Mouse (Mus musculus) left cerebral cortex, postnatal 14 days (tissue): ENCODE results near the gene Tfpi. TPM values are rescaled to one million over a fixed set of nuclear protein-coding genes. Genes with fewer than 3 reads are reported as not detected.

Experiments used
- DNase-seq, 2 experiments: peaks; one replicate each; pipeline ENCODE4 v3.0.0; 2021 to 2022; ENCODE audit warnings: low spot score in 2 of 2, mixed read lengths in 1 of 2
- intact Hi-C: fragments of 180-260 bp; cut with DNase I; formaldehyde crosslinking; loops from one replicate; pipeline ENCODE4 v1.15.1; 2025
- total RNA-seq, 2 experiments: library from RNA; stranded (reverse); gene quantifications; 2 replicates each; pipeline ENCODE4 v1.2.3; 2021

Gene Tfpi
- total RNA-seq, 2 experiments from 2014 or later: 6.5 to 7.2 TPM

DNA sequence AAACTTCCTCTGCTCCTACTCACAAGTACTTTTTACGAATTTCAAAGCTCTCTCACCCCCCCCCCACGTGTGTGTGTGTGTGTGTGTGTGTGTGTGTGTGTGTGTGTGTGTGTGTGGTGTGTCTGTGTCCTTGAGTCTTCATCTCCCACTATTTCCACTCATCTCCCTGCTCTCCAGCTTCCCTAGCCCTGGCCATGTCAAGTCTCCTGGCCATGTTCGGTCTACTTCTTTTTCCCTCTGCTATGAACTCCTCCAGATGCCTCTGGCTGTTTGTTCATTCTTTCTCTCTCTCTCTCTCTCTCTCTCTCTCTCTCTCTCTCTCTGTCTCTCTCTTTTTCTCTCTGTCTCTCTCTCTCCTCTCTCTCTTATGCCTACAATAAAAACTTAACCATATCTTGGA, 444 bp downstream of the Tfpi start:
- DNase-seq: no peak
- intact Hi-C loops: no loop called here

DNA sequence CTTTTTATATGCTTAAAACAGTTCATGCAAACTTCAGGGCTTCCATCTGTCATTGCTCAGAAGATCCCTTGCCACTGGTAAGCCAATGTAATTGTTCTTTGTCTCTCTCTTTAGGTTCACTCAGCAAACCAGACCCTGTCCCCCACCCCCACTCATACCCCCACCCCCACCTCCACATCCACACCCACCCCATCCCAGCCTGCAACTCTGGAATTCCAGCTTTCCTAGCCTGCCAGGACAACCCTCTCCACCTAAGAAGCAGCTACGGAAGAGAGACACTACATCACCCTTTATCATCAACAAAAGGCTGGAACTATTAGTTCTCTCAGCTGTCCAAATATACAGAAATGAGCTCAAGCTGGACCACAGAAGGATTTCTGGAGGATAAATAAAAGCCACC, 974 bp downstream of the Tfpi start:
- intact Hi-C loops: no loop called here
- DNase-seq: no peak

DNA sequence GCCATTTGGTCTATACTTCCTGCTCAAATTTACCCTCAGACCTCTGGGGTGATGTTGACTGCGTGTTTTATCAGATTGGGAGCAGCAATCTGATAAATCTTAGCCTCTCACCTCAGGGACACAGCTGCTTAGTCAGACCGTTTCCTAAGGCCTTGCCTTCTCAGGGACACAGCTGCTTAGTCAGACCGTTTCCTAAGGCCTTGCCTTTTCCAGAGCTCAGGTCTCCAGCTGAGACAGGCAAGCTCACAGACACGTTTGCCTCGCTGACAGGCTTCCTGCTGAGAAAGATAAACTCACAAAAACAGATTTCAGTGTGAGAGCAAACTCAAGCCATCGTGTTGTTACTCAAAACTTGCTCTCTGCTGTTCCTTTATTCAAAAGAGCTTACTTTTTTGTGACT, 1.9 kb downstream of the Tfpi start:
- intact Hi-C loops: no loop called here

DNA sequence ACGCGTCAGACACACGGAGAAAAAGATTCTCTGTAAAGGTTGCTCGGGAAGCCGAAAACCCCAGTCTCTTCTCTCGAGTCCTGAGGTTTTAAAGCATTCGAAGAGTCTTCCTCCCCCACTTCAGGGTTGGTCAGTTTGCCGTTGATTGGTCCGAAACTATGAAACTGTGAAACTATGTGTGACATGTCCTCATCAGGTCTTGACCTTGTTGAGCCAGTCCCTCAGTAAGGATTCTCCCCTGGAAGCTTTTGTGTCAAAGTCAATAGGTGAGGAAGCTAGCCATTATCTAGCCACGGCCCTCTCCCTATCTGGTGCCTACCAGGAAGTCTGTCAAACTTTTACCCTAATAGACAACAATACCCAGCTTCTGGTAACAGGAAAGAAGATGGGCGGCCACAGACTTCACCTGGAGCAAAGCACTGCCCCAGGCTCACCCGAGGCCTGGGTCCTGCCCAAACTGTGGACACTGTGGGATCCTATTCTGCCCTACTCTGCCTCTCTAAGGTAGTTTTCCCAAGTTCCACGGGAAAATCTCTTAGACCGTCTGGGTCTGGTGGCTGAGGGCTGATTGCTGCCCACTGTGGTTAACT, 2.5 kb downstream of the Tfpi start:
- DNase-seq: no peak
- intact Hi-C loops: no loop called here

More for the DNA sequence above, 1.9 kb downstream of the Tfpi start:
- DNase-seq: no peak

DNA sequence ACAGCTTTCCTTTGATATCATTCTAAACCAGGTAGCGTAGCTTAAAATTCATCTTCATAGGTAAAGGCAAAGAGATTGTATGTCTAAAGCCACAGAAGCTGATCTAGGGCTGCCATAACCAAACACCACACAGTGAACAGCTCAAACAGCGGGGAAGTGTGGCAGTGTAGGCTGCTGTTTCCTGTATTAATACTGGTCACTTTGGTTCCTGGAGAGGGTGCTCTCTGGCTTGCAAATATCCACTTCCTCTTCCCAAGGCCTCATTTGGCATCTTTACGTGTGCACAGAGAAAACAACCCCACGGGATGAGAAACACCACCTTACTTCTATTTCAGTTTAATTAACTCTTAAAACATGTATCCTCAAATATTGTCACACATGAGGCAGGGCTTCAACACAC, 9.2 kb downstream of the Tfpi start:
- DNase-seq: no peak
- intact Hi-C loops: no loop called here

DNA sequence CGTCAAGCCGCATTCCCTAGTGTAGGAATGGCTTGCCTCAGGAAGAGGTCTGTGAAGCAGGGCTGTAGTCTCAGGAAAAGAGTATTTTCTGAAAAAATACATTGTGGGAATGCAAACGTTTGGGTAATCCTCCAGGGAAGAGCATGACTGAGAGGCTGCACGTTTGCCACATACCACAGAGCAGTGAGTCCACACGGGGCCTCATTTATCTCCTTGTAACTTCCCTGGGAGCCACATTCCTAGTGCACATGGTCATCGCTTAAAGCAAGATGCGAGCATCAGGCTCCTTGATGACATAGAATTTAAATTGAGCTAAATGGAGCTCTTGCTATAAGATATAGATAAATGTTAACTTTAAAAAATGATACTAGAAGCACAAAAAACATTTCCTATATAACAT, 11.6 kb downstream of the Tfpi start:
- intact Hi-C loops: no loop called here
- no peak for DNase-seq

DNA sequence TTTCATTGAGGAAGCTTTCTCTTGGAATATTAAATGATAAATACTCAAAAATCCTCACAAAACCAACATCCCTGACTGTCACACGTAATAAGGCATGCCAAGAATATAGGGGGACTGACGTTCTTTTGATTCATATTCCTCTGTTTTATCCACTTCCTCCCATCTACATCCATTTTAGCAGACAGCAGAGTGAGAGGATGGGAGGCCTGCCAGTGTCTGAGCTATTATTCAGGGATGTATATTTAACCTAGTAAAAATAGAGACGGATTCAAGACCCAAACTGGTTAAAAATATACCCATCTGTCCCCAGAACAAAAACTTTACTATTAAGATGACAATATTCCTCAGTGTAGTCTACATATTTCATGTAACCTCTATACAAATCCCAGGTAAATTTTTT, 14.2 kb downstream of the Tfpi start:
- intact Hi-C loops: no loop called here
- peak; percentile 28 to 44 for DNase-seq

DNA sequence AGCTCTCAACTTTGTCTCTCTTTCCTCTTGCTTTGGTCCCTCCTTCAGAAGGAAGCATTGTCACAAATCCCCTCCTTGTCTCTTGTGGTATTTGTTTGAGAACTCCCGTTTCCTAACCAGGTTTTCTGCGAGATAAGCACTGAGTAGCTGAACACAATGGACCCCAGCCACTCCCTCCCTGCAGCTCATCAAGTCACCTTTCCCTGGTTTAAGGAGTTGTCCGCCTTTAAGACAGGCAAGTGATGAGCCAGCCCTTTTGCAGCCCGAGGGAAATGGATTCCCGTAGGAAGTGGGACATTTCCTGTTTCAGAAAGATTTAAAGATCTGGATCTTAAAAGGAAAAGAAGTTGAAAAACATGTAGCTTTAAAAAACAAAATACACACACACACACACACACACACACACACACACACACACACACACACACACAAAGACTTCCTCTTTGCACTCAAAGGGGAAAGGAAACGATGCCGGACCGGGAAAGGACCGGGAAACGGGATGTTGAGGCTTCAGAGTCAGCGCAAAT, 16.9 kb downstream of the Tfpi start:
- DNase-seq: no peak
- intact Hi-C loops: loop anchor here (5.0 to 10.0 kb wide), 2 partner anchors 203 to 355 kb away; no protein-coding TSS in a partner anchor

DNA sequence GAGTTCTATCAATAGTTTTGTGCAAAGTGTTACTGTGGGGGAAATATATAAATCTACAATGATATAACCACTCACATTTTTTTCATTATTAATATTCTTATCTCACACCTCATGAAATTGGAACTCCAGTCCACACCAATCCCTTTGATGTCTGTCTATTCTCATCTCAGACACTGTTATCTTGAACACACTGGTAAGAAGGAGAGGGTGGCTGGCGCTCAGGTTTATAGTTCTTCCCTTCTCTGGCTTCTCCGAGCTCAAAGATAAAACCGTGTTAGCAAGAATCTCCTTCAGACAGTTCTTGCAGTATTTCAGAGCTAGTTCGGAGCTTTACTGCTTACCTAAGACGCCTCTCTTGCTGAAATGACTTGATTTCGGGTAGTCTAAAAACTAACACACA, 19.4 kb downstream of the Tfpi start:
- DNase-seq: no peak
- intact Hi-C loops: loop anchor here (5.0 to 10.0 kb wide), 2 partner anchors 205 to 358 kb away; no protein-coding TSS in a partner anchor

DNA sequence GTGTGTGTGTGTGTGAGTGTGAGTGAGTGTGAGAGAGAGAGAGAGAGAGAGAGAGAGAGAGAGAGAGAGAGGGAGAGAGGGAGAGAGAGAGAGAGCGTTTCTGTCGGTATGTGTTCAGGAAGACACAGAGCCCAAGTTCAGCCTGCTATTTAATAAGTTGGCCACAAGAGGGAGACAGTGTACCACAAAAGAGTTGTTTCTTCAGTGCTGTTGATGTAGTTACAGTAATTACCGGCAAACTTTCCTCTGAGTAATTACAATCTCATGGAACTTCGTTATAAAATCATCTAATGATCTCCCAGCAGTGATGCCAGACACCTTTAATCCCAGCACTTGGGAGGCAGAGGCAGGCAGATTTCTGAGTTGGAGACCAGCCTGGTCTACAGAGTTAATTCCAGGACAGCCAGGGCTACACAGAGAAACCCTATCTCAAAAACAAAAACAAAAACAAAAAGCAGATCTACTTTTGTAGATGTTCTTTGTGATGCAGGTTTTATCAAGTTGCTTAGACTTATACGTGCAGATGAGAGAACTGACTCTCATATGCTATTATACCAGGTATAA, 21.3 kb downstream of the Tfpi start:
- intact Hi-C loops: loop anchor here (5.0 to 10.0 kb wide), 2 partner anchors 207 to 359 kb away; no protein-coding TSS in a partner anchor
- peak; percentile 77 to 89 for DNase-seq

DNA sequence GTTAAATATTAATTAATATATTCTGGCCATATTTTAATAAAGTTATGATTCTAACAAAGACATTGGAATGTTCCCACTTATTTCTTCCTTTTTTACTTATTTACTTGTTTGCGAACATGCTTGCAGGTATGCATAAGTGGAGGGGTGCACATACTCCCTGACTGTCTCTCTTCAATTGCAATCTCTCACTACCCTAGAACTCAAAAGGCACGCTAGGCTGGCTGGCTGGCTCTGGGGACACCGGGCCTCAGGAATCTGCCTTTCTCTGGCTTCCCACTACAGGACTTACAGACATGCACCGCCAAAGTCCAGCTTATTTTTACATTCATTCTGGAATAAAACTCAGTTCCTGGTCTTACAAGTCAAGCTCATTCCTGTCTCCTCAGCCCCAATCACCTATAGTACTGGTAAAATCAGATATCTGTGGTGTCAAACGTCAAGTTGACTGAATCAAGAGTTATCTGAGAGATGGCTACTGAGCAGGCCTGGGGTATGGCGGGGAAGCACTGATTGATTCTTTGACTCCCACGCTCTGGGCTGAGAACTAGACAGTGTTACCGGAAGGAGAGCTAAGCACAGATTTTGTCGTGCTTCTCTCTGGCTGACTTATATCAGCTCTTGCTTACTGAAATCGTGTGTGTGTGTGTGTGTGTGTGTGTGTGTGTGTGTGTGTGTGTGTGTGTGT, 21.9 kb downstream of the Tfpi start:
- no peak for DNase-seq
- intact Hi-C loops: loop anchor here (5.0 to 10.0 kb wide), 2 partner anchors 208 to 360 kb away; no protein-coding TSS in a partner anchor

DNA sequence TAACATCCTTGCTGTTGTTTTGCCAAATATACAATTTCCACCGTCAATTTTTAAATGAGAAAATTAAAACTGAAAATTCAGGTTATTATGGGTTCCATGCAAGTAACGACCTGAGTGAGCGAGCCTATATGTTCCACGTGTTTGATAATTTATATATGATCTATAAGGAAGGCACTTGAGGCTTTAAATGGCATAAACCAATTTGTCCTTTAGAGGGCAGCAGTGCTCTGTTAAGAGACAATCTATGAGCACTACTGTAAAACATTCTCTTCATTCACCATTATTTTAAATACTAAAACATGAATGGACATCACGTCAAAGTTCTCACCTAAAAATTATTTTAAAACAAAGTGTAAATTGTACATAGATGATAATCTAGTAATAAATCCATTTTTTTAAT, 22.5 kb downstream of the Tfpi start:
- DNase-seq: peak; percentile 72 to 78
- intact Hi-C loops: loop anchor here (10.0 kb wide), 1 partner anchor 361 kb away; no protein-coding TSS in a partner anchor

DNA sequence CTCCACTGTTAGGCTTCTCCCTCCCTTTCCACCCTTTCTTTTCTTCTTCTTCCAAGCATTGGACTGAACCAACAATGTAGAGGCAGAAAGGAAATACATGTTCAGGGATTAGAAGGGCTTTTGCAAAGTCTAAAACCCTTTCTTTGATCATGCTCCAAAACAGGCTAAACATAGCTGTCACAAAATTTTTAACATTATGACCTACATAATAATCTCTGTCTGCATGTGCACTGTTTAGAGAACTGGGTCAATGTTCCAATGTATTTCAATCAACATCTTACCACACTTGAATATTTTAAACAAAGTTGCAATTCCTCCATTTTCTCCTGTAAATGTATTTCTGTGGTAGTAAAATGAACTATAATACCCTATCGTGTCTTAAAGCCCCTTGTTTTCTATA, 31.1 kb downstream of the Tfpi start:
- no peak for DNase-seq

DNA sequence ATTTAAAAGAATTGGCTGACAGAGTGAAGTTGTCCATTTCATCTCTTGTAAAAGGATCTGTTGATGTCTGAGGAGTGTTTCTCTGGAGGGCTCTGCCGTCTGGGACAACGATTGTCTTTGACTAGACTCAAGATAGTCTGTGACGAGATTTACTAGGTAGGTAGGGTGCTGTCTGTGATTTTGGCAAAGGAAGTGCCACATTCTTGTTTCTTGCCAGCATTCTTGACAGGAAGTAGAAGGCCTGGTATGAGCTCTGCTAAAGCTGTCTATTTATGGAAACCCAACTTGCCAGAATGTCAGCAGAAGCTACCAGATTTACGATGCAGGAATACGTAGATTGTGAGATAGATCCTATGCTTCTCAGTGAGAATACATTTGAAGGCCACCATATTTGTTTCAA, 34.6 kb downstream of the Tfpi start:
- peak in 1 of 2 experiments; percentile 6 for DNase-seq

More for the DNA sequence above, 31.1 kb downstream of the Tfpi start:
- intact Hi-C loops: no loop called here

DNA sequence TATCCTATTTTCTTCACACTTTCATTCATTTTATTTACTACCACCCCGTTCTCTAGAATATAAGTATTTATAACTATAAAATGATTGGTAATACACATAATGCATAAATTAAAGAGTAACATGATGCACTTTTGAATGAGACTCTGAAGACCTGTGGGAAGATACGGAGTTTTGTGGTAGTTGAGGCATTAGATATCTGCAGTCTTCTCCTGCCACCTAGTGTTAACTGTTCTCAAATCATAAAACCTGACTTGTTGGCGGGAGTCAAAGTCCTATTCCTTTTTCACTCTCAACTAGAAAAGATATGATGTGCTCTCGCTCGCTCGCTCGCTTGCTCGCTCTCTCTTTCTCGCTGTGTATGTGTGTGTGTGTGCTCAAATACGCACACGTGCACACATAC, 46.9 kb downstream of the Tfpi start:
- DNase-seq: peak; percentile 64 to 76
- intact Hi-C loops: loop anchor here (2.0 to 10.0 kb wide), 4 partner anchors 245 to 615 kb away; partner anchors contain the start of gene Fam171b

More for the DNA sequence above, 34.6 kb downstream of the Tfpi start:
- intact Hi-C loops: no loop called here

DNA sequence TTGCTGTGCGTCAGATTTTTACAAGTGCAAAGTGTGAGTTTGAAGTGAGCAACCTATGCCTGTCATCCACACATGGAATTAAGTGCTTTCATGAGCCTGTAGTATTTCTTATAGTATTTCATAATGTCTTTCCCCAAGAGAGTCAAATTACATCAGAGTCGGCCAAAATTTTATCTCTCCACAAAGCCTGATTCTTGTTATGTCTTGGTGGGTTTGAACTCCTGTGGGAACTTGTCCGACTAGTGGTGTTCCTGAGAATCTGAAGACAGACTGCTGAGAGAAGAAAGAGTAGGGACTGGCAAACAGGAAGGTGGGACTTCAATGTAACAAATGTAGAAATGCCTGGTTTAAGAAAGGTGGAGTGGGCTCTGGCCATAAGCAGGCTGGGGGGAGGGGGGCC, 47.7 kb downstream of the Tfpi start:
- DNase-seq: no peak
- intact Hi-C loops: loop anchor here (2.0 to 10.0 kb wide), 4 partner anchors 244 to 614 kb away; partner anchors contain the start of gene Fam171b

DNA sequence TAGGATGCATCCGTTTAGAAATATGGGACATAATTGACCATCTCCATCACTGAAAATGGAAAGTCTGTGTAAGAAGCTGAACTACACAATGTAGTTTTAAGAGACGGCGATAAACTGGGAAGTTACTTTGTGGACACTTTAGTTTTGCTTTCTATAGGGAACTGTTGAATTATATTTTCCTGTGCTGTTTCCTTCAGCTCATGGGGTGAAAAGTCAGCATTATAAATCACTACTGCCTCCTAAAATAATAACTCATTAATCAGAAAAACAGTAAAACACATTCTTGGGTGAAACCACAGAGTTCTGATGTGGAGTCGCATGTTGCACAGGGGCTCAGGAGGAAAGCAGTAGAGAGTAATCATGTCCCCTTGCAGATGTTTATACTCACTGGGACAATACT, 50.0 kb downstream of the Tfpi start:
- DNase-seq: no peak
- intact Hi-C loops: loop anchor here (10.0 kb wide), 2 partner anchors 242 to 612 kb away; partner anchors contain the start of gene Fam171b

DNA sequence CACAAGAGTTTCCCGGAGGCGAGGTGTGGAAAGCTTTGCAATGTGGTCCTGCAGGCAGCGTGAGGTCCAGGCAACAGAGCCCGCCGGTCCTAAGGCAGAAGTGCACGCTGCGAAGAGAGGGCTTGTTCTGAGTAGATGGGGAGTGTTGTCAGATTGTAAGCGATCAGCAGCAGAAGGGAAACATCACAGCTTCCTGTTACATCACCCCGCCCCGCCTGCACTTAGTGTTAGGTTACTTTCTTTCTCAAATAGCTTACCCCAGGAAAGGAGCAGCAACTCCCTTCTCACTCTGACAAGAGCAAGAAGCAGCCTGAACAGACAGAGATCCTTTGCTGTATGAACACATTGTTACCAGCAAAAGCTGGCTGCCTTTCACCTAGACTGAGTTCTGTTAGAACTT, 51.4 kb downstream of the Tfpi start, which contains the start of gene Calcrl:
Gene Calcrl (minus strand): TSS at position 274 of the 400 bp plus-strand sequence.
- intact Hi-C loops: loop anchor here (10.0 kb wide), 2 partner anchors 240 to 610 kb away; partner anchors contain the start of gene Fam171b
- DNase-seq: peak; percentile 43 to 51

DNA sequence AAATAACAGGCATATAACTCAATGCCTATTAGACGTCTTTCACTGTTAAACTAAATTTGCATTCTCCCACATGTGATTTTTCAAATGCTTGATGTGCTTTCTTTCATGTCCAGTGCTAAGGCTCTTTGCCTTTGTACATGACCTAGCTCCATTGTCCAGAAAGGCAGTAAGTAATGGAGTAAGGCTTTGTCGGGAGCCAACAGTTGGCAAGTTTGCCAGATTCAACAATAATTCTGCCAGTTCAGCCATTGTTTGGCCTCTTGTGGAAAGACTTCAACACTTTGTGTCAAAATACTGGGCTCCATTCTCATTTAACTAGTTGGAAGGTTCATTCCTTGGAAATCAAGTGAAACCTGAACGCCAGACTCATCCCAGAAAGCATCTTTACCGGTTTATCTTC, 60.1 kb downstream of the Tfpi start:
- intact Hi-C loops: loop anchor here (10.0 kb wide), 1 partner anchor 152 kb away; no protein-coding TSS in a partner anchor
- no peak for DNase-seq
